Mouse (Mus musculus): ENCODE results near the gene 1700113H08Rik.
A peak's percentile ranks its signal among the peaks of the same experiment; 100 is the strongest.

The 1700113H08Rik gene

DNA sequence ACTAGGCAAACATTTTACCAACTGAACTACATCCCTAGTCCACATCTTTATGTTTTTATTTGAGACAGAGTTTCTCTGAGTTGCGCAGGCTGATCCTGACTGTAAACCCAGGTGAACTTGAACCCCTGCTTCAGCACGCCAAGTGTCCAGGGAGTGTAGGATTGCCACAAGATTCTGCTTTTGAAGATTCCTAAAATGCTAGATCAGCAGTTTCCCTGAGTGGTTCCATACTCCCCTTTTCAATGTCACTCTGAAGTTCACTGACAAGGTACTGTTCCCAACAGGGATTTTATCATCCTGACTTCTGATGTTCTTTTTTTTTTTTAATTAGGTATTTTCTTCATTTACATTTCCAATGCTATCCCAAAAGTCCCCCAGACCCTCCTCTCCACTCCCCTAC lies 140.9 kb downstream of the 1700113H08Rik start:
- no peak for DNase-seq (ENCODE audit: low read depth, low spot score)

DNA sequence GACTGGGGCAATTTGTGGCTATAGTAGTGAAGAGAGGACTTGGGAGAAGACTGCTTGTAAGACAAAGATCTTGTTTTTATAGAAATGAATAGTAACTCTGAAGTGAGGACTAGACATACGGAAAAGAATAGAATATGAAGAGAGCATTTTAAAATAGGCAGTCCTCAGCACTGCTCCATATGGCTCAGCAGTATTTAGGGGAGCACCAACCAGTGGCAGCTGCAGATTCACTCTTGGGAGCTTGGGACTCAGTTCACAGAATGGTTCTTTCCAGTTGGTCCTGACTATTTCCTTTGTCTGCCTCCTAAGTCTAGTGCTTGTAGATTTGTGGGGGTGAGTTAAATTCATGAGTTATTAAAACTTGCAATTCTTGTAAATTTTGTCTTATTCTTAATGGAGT lies 151.6 kb downstream of the 1700113H08Rik start:
- DNase-seq (ENCODE audit: low read depth, low spot score): no peak

DNA sequence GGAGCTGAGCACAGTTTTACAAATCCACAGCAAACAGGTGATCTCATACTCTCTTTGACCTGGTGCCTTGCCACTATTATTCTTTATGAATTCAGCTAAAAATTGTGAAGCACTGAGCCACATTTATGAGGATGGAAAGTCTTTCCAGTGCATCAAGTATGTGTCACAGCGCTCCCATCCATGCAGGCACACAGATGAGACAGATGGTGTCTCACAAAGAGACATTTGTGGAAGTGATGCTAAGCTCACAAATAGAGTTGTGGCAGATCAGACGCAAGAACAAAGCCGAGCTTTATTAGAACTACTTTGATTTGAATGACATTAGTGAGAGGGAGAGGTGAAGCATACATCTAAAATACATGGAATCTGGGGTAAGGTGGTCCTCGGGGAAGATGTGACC lies 153.2 kb downstream of the 1700113H08Rik start:
- DNase-seq (ENCODE audit: low read depth, low spot score): no peak

DNA sequence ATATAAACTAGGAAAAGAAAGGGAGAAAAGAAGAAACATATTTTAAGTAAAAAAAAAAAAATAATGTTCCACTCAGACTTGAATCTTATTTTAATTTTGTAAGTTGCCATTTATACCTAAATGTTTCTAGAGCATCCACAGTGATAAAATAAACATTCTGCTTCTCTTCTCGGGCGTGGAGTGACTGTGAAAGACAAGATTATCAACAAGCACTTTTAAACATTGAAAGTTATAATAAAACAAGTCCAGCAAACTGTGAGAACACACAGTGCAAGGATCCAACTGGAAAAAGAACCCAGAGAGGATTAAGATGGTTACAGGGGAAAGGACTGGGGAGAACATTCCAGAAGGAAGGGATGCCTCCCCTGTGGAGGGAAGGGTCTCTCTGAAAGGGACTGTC lies 155.0 kb downstream of the 1700113H08Rik start:
- DNase-seq (ENCODE audit: low read depth, low spot score): no peak

DNA sequence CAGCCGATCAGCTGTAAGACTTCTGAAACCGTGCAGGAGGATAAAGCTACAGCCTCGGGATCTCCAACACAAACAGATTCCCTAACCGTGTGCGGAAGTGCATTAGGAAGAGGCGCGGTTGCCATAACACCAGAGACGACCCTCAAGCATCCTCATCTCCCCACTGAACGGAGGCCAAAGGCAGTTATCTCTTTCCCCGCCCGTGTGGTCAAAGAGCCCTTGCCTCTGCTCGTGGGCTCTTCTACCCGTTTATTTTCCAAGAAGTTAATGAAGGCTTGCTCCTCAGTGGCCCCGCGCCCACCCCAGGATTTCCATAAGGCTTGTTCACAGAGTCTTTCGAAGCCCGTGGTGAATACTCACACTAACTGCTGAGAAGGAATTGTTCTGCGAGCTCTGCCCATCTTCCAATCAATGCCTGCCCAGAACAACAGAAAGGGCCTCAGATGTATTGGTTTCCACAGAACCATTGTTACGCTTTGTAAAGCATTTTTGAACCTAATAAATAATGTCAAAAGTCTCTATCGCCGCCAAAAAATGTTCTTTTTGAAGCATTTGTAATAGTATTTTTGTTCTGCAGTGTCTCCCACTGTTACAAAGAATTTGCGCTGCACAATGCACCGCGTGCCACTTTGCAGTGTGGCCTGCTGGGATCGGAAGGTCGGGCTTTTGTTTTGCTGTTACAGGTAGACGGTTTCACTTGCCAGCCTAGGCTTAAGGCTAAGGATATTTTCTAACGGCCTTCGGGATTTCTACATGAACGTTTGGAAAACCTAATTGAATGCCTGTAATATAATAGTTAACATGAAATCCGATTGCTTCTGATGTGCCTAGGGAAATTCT lies 172.4 kb downstream of the 1700113H08Rik start:
- DNase-seq (ENCODE audit: low read depth, low spot score): peak; percentile 23

DNA sequence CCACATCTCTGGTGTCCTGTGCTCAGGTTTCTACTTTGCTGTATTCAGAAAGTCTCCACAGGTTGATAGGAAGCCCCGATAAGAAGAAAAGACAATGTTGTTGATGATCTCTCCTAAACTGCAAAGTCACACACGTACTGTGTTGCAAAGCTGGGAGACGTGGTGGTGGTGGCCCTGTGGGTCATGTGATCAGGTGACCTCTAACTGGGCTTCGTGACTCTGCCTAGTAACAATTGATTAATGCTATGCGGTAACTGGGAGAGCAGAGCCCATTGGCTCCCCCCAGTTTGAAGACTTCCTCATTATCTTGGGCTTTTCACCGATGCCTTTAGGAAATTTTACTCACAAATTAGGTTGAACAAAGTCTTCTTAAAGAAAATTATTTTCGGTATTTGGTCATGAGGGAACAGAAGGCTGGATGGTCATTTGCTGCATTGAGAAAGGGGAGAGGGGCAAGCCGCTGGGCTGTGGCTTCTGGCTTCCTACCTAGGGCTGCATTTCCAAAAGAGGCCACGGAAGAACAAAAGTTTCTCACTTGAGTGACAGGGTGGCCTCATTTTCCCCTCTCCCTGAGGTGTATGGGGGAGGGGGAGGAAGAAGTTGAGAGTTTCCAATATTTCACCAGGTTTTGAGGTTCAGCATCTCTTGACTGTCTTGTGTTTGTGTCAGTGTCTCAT lies 181.6 kb downstream of the 1700113H08Rik start:
- no peak for DNase-seq (ENCODE audit: low read depth, low spot score)

DNA sequence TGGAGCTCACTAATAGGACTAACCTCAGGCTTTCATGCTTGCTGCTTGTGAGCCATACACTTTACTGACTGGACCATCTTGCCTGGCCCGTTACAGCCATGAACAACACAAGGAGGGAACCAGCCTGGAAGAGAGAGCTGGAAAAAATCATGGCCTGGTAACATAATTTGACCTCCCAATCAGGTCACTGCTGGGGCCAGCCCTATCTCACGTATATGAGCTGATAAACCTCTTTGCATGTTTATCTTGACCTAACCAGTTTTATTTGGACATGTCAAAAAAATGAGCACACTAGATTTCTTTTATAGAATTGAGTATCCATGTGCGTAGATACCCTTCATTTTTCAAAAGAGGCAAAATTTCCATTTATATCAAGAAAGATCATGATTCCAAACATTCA lies 213.9 kb downstream of the 1700113H08Rik start:
- DNase-seq (ENCODE audit: low read depth, low spot score): no peak

DNA sequence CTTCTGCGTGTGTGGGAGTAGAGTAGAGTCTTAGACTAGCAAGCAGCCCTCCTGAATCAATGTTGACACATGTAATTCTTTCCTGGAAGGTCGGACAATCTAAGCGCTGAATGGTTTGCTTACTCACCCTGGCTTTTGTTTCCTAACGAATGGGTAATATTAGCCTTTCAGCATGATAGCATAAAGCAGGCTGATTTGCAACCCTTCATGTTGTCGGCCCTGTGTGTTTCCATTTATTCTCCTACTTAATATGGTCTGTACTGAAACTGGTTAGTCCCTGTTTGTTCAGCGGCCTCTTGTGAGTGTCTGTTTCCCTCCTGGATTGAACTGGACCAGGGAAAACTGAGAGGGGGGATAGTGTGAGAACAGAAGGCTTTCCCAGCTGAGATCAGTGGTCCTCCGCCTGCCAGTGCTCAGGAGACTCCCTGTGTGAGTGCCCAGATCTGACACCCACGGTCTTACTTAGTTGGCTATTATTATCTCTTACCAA lies 214.3 kb downstream of the 1700113H08Rik start:
- no peak for DNase-seq (ENCODE audit: low read depth, low spot score)

DNA sequence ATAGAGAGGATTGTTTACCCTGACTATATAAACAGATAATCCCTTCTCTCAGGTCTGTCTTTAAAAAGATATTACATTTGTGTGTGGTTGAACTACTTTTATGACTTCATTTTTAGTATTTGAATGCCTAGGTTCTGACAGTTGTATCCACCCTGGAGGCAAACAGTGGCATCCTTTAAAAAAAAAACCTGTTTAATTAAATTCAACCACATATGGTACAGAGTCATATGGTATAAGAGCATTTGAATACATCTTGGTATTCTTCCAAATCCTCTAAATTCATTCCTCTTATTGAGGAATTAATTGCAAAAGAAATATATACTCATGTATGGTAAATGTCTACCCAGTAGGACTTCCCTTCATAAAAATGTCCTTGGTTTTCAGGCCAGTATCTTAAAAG lies 217.2 kb downstream of the 1700113H08Rik start:
- no peak for DNase-seq (ENCODE audit: low read depth, low spot score)
